Mouse (Mus musculus) liver, embryonic 12.5 days (tissue): Measurements from ENCODE around the gene C1qtnf7. TPM values are rescaled to one million over a fixed set of nuclear protein-coding genes. Genes with fewer than 3 reads are reported as not detected.

Experiments
- ATAC-seq: fragments of 200-750 bp; cut with Nextera tagmentation; 2 replicates; pipeline ENCODE4 v1.8.0; 2017; ENCODE audit warnings: moderate number of reproducible peaks, mild to moderate bottlenecking, moderate library complexity
- H3K27ac ChIP-seq: fragments of 300-500 bp; sonication (generic); 2 replicates; pipeline ENCODE4 v1.5.1; 2016; ENCODE audit warnings: mild to moderate bottlenecking
- H3K27me3 ChIP-seq: fragments of 300-500 bp; sonication (generic); replicated peaks from 2 replicates; pipeline ENCODE4 v1.6.1; 2016; ENCODE audit warnings: mild to moderate bottlenecking, moderate library complexity
- H3K36me3 ChIP-seq: fragments of 300-500 bp; sonication (generic); 2 replicates; pipeline ENCODE4 v1.6.1; 2016; ENCODE audit warnings: mild to moderate bottlenecking, moderate library complexity
- H3K4me1 ChIP-seq: fragments of 300-500 bp; sonication (generic); 2 replicates; pipeline ENCODE4 v1.6.1; 2016
- H3K4me2 ChIP-seq: fragments of 300-500 bp; sonication (generic); 2 replicates; pipeline ENCODE4 v1.6.1; 2016; ENCODE audit warnings: mild to moderate bottlenecking, moderate library complexity
- H3K4me3 ChIP-seq: fragments of 300-500 bp; sonication (generic); 2 replicates; pipeline ENCODE4 v1.5.1; 2016; ENCODE audit warnings: mild to moderate bottlenecking, moderate library complexity
- H3K9ac ChIP-seq: fragments of 300-500 bp; sonication (generic); 2 replicates; pipeline ENCODE4 v1.6.1; 2016; ENCODE audit warnings: mild to moderate bottlenecking, moderate library complexity
- H3K9me3 ChIP-seq: fragments of 300-500 bp; sonication (generic); replicated peaks from 2 replicates; pipeline ENCODE4 v1.6.1; 2016; ENCODE audit warnings: mild to moderate bottlenecking, moderate library complexity
- WGBS: fragments of 180-500 bp; shearing (Covaris S2); methylation state at CpG from one replicate; pipeline ENCODE4 v1.1.7; 2016; ENCODE audit not compliant: insufficient replicate concordance; 5-methylcytosine and 5-hydroxymethylcytosine counted together
- polyA plus RNA-seq: library from polyadenylated mRNA; unstranded; fragments of >200 nt; fragmentation: Nextera tagmentation; extraction: Ambion mirVana; gene quantifications from 2 replicates; pipeline ENCODE4 v1.2.1, GENCODE M21; 2016

The C1qtnf7 gene
- polyA plus RNA-seq, 1 experiment from 2014 or later: 1.2 TPM

DNA sequence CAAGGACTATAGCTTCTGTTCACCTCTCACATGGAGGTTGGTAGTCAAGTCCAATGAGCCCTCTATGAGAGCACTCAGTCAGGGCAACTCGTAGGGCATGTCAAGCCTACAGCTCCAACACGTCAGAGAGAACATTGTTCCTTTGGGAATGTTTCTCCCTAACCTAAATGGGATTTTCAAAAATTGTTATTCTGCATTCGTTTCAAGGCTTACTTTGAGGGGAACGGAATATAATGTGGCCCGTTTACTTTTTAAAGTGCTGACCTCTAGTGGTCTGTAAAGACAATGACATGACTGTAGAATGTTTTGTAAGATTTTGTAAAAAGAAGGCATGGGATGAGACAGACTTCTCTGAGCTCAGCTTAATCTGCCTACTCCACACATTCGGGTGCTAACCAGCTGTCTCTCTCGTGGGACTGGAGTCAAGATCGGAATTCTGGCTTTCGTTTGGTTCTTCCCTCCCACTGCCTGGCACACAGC is 119.3 kb downstream of the C1qtnf7 start:
- WGBS: 28% methylated on average over 9 of the region's 9 CpGs
- ATAC-seq: no peak

DNA sequence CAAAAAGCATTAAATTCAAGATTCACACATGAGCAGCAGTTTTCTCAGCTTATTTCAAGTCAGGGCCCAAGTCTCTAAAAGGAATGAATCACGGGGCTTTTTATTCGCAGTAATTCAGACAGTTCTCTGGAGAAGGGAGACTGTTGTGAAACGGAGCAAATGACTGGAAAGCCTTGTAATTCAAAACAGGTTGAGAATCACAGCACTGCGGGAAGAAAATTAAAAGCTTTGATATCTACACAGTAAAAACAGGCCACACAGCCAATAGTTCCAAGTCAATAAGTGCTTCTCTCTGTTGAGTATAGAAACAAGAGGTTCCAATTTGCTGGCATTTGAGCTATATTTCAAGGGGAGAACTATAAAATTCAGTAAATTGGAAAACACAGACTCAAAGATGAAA is 129.7 kb downstream of the C1qtnf7 start:
- no peak for ATAC-seq
- WGBS: 59% methylated on average over 4 of the region's 4 CpGs
- H3K4me1 ChIP-seq: no peaks in the 10 kb centered on the region
- H3K4me3 ChIP-seq: no peak overlapping the region
- H3K36me3 ChIP-seq: no peaks in the 10 kb centered on the region
- H3K4me2 ChIP-seq: no peak overlapping the region
- no peaks in the 10 kb centered on the region for H3K27me3 ChIP-seq
- H3K9me3 ChIP-seq: no peaks in the 10 kb centered on the region
- H3K27ac ChIP-seq: no peak overlapping the region
- H3K9ac ChIP-seq: no peak overlapping the region

More for the DNA sequence above, 119.3 kb downstream of the C1qtnf7 start:
- Histone ChIP-seq H3K36me3 (no peaks in the 10 kb centered on the region), H3K4me3 (no peak overlapping the region), H3K9me3 (no peaks in the 10 kb centered on the region), H3K4me2 (no peak overlapping the region), H3K27ac (no peak overlapping the region), H3K27me3 (no peaks in the 10 kb centered on the region), H3K9ac (no peak overlapping the region), H3K4me1 (no peaks in the 10 kb centered on the region)

DNA sequence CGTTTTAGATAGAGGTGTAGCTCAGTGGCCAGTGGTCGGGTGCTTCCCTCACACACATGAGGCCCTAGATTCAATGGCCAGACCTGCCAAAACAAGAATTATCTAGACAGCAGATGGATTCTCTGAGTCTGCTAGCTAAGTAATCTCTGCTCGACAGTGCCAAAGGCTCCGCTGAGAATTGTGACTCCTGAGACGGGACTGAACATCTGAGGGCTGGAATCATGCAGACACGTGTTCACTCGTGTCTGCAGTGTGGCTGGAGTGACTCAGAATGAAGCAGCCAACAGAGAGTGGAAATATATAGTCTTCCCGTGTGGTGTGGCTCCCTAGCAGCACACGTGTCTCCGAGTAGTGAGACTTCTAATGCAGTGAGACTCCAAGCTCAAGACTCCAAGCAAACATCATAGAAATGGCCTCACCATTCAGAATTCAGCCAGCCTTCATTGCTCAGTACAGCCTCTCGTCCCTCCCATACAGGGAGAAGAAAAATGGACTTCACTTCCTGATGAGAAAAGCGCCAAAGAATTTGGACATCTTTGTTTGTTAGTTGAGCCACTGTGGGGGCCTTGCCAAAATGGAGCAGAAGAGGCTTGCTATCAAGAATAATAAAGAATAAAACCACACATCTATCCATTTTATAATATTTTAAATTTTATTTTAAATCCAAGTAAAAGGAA is 131.9 kb downstream of the C1qtnf7 start:
- H3K9ac ChIP-seq: no peak overlapping the region
- no peak for ATAC-seq
- H3K27me3 ChIP-seq: no peaks in the 10 kb centered on the region
- H3K4me1 ChIP-seq: no peaks in the 10 kb centered on the region
- no peaks in the 10 kb centered on the region for H3K36me3 ChIP-seq
- WGBS: 71% methylated on average over 12 of the region's 12 CpGs
- H3K9me3 ChIP-seq: no peaks in the 10 kb centered on the region
- no peak overlapping the region for H3K27ac ChIP-seq
- H3K4me2 ChIP-seq: no peak overlapping the region
- H3K4me3 ChIP-seq: no peak overlapping the region

DNA sequence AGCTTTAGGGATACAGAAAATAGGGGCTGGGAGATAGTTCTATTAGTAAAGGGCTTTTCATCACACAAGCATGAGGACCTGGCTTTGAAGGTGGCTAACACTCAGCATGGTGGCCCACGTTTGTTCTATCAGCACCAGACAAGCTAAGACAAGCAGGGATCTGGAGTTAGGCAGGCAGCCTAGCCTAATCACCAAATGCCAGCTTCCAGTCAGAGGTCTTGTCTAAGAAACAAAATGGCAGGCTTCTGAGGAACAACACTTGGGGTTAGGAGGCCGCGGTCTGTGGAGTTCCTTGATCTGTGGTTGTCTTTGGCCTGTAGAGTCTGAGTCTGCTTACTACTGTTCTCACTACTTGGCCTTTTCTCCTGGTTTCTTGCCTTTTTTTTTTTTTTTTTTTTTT is 146.2 kb downstream of the C1qtnf7 start:
- H3K9me3 ChIP-seq: no peaks in the 10 kb centered on the region
- ATAC-seq: no peak
- H3K4me1 ChIP-seq: peaks cover 6% of the 10 kb centered on the region
- H3K36me3 ChIP-seq: no peaks in the 10 kb centered on the region
- H3K27me3 ChIP-seq: no peaks in the 10 kb centered on the region
- no peak overlapping the region for H3K4me2 ChIP-seq
- WGBS: 71% methylated on average over 3 of the region's 3 CpGs
- H3K9ac ChIP-seq: no peak overlapping the region
- no peak overlapping the region for H3K4me3 ChIP-seq
- no peak overlapping the region for H3K27ac ChIP-seq

DNA sequence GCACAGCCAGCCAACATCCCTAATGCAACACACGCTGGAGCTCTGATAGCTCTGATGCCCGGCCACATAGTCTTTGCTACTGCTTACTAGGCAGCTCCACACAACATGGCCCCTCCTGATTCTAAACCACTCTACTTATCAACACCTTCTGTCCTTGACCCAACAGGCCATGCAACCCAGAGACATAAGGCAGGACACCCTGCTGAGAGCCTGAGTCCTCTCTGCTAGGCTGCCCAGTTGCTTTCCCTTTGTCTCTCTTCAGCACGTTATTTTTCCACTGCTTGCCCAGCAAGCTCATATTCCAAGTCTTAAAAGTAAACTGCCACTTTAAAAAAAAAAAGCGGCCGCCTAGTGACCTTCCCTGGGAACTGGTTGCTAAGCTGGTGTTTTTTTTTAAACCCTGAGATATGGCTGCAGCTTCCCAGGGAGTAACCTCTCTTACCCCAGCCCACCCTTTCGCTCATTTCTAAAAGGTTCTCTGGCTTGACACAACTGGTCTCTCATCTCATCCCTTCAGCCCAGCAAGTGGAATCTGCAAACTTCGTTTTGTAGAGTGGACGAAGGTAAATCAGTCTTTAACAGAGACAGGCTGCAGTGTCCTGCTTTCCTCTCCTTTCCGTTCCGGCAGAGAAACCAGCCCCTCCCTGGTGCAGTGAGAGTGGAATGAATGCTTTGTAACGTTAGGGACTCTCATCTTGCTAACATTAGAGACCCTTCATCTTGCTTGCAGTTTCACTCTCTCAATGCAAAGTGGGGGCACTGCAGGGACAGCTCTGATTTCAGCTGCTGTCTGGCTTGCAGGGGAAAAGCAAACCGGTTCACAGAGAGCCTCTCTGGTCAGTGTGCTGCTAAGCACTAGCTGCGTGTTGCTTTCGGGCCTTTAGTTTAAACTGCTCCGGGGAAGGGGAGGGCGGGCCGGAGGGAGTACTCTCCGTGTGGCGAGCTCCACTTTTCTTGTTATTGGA is 146.9 kb downstream of the C1qtnf7 start, which contains the start of gene Cc2d2a:
Gene Cc2d2a (plus strand): TSS at position 350 of the 965 bp plus-strand sequence.
- H3K9ac ChIP-seq: no peak within 1 kb of the TSS
- ATAC-seq: peak; percentile 42; the same call in 1 of the 2 replicates
- no peaks in the 10 kb centered on the region for H3K36me3 ChIP-seq
- peak within 1 kb of the TSS; percentile 58 for H3K27ac ChIP-seq
- 16% methylated on average over 19 of the region's 19 CpGs for WGBS
- no peaks in the 10 kb centered on the region for H3K27me3 ChIP-seq
- H3K9me3 ChIP-seq: no peaks in the 10 kb centered on the region
- H3K4me2 ChIP-seq: peak within 1 kb of the TSS; percentile 56
- peak within 1 kb of the TSS; percentile 38 for H3K4me3 ChIP-seq
- H3K4me1 ChIP-seq: peaks cover 6% of the 10 kb centered on the region

DNA sequence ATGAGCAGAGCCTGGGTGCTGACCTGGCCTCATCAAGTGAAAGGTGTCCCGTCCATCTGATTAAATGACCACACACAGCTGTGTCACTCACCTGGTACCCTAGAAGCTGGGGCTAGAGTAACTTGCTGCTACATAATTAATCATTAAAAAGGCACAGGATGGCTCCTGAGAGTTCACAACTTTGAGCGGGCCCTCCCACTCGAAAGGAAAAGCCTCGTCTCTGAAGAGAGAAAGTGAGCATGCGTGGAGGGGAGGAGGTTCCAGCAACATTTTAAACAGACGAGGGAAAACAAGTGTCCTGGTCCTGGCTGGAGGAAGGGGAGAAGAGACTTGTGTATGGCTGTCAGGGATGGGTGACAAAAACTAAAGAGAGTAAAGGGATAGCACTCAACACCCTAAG is 148.2 kb downstream of the C1qtnf7 start:
- H3K4me3 ChIP-seq: no peak overlapping the region
- H3K27ac ChIP-seq: no peak overlapping the region

DNA sequence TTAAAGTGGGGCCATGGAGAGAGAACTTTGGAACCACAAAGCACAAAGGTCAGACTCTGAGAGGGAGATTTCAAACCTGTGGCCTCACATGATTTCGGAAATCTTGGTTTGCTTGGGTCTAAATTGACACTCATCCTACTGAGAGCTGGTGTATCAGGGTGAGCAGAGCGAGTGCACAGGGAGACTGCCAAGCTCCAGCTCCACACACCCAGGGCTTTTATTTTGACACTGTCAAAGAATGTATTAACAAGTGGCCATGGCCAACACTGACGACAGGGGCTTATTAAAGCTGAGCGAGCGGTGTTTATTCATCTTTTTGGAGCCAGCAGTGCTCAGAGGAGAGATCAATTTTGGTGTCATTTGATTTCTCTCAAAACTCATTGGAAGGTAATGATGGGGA is 149.8 kb downstream of the C1qtnf7 start:
- Histone ChIP-seq H3K9ac (no peak overlapping the region), H3K36me3 (no peaks in the 10 kb centered on the region), H3K4me2 (no peak overlapping the region), H3K27ac (no peak overlapping the region), H3K9me3 (no peaks in the 10 kb centered on the region), H3K27me3 (no peaks in the 10 kb centered on the region), H3K4me1 (peaks cover 6% of the 10 kb centered on the region), H3K4me3 (no peak overlapping the region)
- WGBS: 41% methylated on average over 5 of the region's 5 CpGs
- no peak for ATAC-seq

More for the DNA sequence above, 148.2 kb downstream of the C1qtnf7 start:
- Histone ChIP-seq H3K36me3 (no peaks in the 10 kb centered on the region), H3K27me3 (no peaks in the 10 kb centered on the region), H3K9me3 (no peaks in the 10 kb centered on the region), H3K4me2 (peak overlapping the region; percentile 12), H3K4me1 (peaks cover 6% of the 10 kb centered on the region), H3K9ac (no peak overlapping the region)
- no peak for ATAC-seq
- 53% methylated on average over 6 of the region's 6 CpGs for WGBS

Other genes starting within 250 kb of the C1qtnf7 start
- gene Cc2d2a, start 146.8 kb downstream of the C1qtnf7 start, polyA plus RNA-seq: 2.5 and 2.7 TPM in 2 replicates